Mouse (Mus musculus) stomach, embryonic 15.5 days (tissue): Measurements from ENCODE around the gene Lcorl. TPM values are rescaled to one million over a fixed set of nuclear protein-coding genes. Genes with fewer than 3 reads are reported as not detected.

Experiments used
- ATAC-seq: fragments of 200-750 bp; cut with Nextera tagmentation; 2 replicates; pipeline ENCODE4 v1.8.0; 2017; ENCODE audit warnings: low read depth, moderate number of reproducible peaks, moderate TSS enrichment; ENCODE audit not compliant: insufficient read depth, low FRiP score
- H3K27ac ChIP-seq: fragments of 300-500 bp; sonication (generic); 2 replicates; pipeline ENCODE4 v1.5.1; 2015; ENCODE audit warnings: mild to moderate bottlenecking, inconsistent platforms
- H3K27me3 ChIP-seq: fragments of 300-500 bp; sonication (generic); replicated peaks from 2 replicates; pipeline ENCODE4 v1.6.1; 2015; ENCODE audit warnings: inconsistent platforms
- H3K36me3 ChIP-seq: fragments of 300-500 bp; sonication (generic); 2 replicates; pipeline ENCODE4 v1.6.1; 2015; ENCODE audit warnings: inconsistent platforms
- H3K4me1 ChIP-seq: fragments of 300-500 bp; sonication (generic); 2 replicates; pipeline ENCODE4 v1.6.1; 2015; ENCODE audit warnings: inconsistent platforms
- H3K4me2 ChIP-seq: fragments of 300-500 bp; sonication (generic); 2 replicates; pipeline ENCODE4 v1.6.1; 2015; ENCODE audit warnings: mild to moderate bottlenecking, inconsistent platforms
- H3K4me3 ChIP-seq: fragments of 300-500 bp; sonication (generic); replicated peaks from 2 replicates; pipeline ENCODE4 v1.5.1; 2015; ENCODE audit warnings: inconsistent platforms
- H3K9ac ChIP-seq: fragments of 300-500 bp; sonication (generic); 2 replicates; pipeline ENCODE4 v1.6.1; 2015; ENCODE audit warnings: inconsistent platforms
- H3K9me3 ChIP-seq: fragments of 300-500 bp; sonication (generic); 2 replicates; pipeline ENCODE4 v1.6.1; 2016; ENCODE audit warnings: inconsistent platforms
- WGBS: fragments of 180-500 bp; shearing (Covaris S2); methylation state at CpG from one replicate; pipeline ENCODE4 v1.1.7; 2015; 5-methylcytosine and 5-hydroxymethylcytosine counted together
- polyA plus RNA-seq: library from polyadenylated mRNA; unstranded; fragments of >200 nt; fragmentation: Nextera tagmentation; extraction: Ambion mirVana; gene quantifications from 2 replicates; pipeline ENCODE4 v1.2.1, GENCODE M21; 2015

Lcorl gene
- polyA plus RNA-seq, 1 experiment from 2014 or later: 27.4 TPM

GRCm38 (mm10) chr5:45855526-45856302, 1.7 kb downstream of the Lcorl start:
- H3K36me3 ChIP-seq: no peaks in the 10 kb centered on the region
- H3K27ac ChIP-seq: peak overlapping the region; percentile 99
- peak overlapping the region; percentile 79 for H3K4me2 ChIP-seq
- H3K9ac ChIP-seq: peak overlapping the region; percentile 90; the same call in 1 of the 2 replicates
- H3K9me3 ChIP-seq: no peaks in the 10 kb centered on the region
- no peak; the same call in 1 of the 2 replicates for ATAC-seq
- peak overlapping the region; percentile 89 for H3K4me3 ChIP-seq
- WGBS: 14% methylated on average over 21 of the region's 21 CpGs
- no peaks in the 10 kb centered on the region for H3K4me1 ChIP-seq
- no peaks in the 10 kb centered on the region for H3K27me3 ChIP-seq

DNA sequence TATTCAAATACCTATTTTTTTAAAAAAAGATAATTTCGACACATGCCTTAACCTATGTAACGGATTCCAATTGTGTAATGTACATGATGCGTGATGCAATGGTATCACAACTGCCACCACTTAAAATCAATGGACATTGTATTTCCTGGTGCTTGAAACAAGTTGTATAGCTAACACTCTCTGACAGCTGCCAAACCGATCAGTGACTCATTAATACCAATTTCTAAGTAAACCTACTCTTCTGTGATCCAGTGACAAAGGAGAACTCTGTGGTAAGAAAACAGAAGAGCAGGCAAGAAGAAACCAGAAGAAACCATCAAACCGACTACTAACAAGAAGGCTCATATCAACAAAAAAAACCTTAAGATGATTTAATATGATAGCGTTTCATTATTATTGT, 12.7 kb downstream of the Lcorl start:
- no peaks in the 10 kb centered on the region for H3K27me3 ChIP-seq
- 91% methylated on average over 6 of the region's 6 CpGs for WGBS
- no peaks in the 10 kb centered on the region for H3K36me3 ChIP-seq
- no peaks in the 10 kb centered on the region for H3K9me3 ChIP-seq
- H3K4me3 ChIP-seq: no peak overlapping the region
- no peak for ATAC-seq
- no peak overlapping the region for H3K27ac ChIP-seq
- H3K9ac ChIP-seq: no peak overlapping the region
- H3K4me1 ChIP-seq: no peaks in the 10 kb centered on the region
- no peak overlapping the region for H3K4me2 ChIP-seq

DNA sequence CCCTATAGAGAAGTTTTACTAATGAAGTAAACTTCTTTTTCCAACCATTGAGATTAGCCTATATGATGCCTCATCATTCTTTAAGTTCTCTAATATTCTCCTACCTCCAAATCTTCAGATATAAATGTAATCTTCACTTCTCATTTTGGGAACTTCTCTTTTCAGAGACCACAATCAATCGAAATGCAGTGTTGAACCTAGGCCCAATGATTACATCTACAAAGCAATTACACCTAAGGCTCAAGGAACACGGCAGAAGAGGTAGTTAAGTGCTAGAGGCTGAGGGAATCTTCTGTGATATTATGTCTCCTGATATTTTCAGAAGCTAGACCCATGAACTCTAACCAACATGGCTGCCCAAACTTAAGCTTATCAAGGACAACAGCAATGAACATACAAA, 22.3 kb downstream of the Lcorl start:
- Histone ChIP-seq H3K4me1 (no peaks in the 10 kb centered on the region), H3K36me3 (no peaks in the 10 kb centered on the region), H3K9ac (no peak overlapping the region), H3K9me3 (no peaks in the 10 kb centered on the region), H3K27ac (no peak overlapping the region), H3K27me3 (no peaks in the 10 kb centered on the region), H3K4me2 (no peak overlapping the region), H3K4me3 (no peak overlapping the region)
- WGBS: 80% methylated on average over 2 of the region's 2 CpGs
- no peak for ATAC-seq

DNA sequence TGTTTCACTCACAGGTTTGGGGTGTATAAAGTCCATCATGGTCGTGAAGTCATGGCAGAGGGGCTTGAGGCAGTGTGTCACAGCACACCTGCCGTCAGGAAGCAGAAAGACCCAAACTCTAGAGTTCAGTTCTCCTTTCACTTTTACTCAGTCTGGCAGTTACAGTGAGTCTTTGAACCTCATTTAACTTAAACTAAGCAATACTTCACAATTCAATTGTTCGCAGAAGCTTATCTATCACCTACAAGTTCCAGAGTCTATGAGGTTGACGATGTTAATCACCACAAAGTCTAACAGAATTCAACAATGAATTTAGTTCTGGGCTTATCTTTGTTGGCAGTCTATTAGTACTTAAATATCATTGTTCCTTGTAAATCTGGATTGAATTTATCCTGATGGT, 45.9 kb downstream of the Lcorl start:
- no peak for ATAC-seq
- no peaks in the 10 kb centered on the region for H3K27me3 ChIP-seq
- H3K9me3 ChIP-seq: no peaks in the 10 kb centered on the region
- no peak overlapping the region for H3K27ac ChIP-seq
- H3K9ac ChIP-seq: no peak overlapping the region
- 94% methylated on average over 4 of the region's 4 CpGs for WGBS
- H3K4me1 ChIP-seq: no peaks in the 10 kb centered on the region
- no peak overlapping the region for H3K4me3 ChIP-seq
- H3K4me2 ChIP-seq: no peak overlapping the region
- 0 out of 2 replicates have a peak, but pooled peaks cover 3% of the 10 kb centered on the region for H3K36me3 ChIP-seq

DNA sequence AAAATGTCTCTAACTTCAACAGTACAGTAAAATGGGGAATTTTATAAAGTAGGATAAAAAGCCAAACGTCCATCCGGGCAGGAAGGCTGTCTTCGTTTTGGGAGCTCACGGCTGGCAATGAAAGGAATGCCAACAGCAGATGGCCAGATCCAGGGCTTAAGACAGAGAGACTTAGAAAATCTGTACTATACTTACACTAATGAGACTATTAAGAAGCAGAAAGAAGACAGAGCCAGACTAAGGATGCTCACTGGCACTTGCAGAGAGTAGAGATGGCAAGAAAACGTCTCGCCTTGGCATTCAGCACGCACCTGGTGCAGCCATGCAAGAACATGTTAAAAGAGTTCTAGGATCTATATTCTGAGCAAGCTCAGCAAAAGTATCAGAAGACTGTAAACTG, 65.6 kb downstream of the Lcorl start:
- H3K9me3 ChIP-seq: no peaks in the 10 kb centered on the region

DNA sequence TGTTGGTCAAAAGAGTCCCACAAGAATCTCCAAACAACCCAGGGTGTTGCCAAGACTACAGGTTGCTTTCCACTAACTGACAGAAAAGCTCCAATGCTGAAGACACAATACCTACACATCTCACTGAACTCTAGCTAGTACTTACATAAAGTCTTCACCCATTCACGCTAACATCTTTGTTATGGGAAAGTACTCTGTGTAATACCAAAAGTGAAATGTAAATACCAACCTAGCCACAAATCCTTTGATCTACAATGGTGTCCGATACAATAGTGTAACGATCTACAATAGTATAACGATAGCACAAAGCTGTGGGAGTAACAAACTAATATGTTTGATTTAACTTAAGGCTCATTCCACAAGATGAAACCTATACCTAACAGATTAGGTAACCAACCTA, 67.2 kb downstream of the Lcorl start:
- Histone ChIP-seq H3K9me3 (no peaks in the 10 kb centered on the region), H3K9ac (no peak overlapping the region), H3K27me3 (no peaks in the 10 kb centered on the region), H3K4me1 (no peaks in the 10 kb centered on the region), H3K4me3 (no peak overlapping the region), H3K36me3 (no peaks in the 10 kb centered on the region), H3K27ac (no peak overlapping the region), H3K4me2 (no peak overlapping the region)
- no peak for ATAC-seq
- 89% methylated on average over 4 of the region's 4 CpGs for WGBS

More for the DNA sequence above, 65.6 kb downstream of the Lcorl start:
- Histone ChIP-seq H3K4me2 (no peak overlapping the region), H3K27ac (no peak overlapping the region), H3K4me3 (no peak overlapping the region), H3K9ac (no peak overlapping the region), H3K4me1 (no peaks in the 10 kb centered on the region), H3K27me3 (no peaks in the 10 kb centered on the region), H3K36me3 (no peaks in the 10 kb centered on the region)
- WGBS: 86% methylated on average over 7 of the region's 7 CpGs
- ATAC-seq: no peak

DNA sequence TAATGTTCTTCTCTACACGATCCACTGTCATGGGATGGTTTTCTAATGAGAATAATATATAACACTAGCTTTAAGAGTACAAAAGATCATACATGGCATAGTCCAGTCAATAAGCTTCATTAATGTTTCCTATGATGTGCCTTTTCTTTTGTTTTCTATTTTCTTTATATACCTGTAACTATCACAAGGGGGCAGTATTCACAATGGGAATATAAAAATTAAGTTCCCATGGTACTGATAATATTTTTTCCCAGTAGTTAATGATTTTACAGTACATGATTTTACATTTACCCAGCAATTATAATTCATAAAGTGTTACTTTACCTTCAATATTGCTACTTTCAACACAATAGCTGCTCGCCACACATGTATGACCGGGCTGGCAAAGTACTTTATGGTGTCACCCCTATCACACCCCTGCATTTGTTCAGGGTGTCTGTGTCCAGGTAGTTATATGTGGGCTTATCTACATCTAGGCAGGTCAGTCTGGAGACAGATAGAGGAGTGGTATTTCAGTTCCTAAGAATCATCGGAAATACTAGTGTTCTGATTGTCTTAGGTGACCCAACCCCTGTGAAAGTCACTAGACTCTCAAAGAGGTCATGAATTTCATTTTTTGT, 99.8 kb downstream of the Lcorl start:
- no peaks in the 10 kb centered on the region for H3K27me3 ChIP-seq
- no peak for ATAC-seq
- H3K4me2 ChIP-seq: no peak overlapping the region
- no peak overlapping the region for H3K4me3 ChIP-seq
- no peak overlapping the region for H3K27ac ChIP-seq
- no peaks in the 10 kb centered on the region for H3K4me1 ChIP-seq
- WGBS: 86% methylated on average over 4 of the region's 4 CpGs
- H3K36me3 ChIP-seq: no peaks in the 10 kb centered on the region
- H3K9ac ChIP-seq: no peak overlapping the region
- H3K9me3 ChIP-seq: no peaks in the 10 kb centered on the region

- no peak for ATAC-seq
- Histone ChIP-seq H3K4me3 (no peak overlapping the region), H3K4me2 (no peak overlapping the region), H3K9me3 (no peaks in the 10 kb centered on the region), H3K27me3 (no peaks in the 10 kb centered on the region), H3K36me3 (0 out of 2 replicates have a peak, but pooled peaks cover 3% of the 10 kb centered on the region), H3K27ac (no peak overlapping the region), H3K4me1 (no peaks in the 10 kb centered on the region), H3K9ac (no peak overlapping the region)
- 79% methylated on average over 1 of the region's 1 CpGs for WGBS
Measured at GRCm38 (mm10) chr5:45737911-45738310, 119.5 kb downstream of the Lcorl start.

DNA sequence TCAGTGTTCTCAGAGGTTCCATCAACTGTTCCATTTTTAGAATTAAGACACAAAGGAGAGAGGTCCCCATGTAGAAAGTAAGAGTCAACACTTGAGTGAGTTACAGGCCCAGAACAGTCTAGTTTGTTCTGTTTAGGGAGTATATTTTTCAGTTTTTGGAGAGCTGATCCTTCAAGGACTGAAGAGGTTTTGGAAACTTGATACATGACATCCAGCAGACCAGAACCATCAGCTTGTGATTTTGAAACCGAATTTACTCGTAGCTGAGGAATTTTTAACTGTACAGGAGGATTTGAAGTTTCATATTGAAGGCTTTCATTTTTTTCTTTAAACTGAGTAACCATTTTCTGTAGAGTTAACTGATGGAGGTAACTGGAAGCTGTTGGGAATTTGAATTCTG, 123.7 kb downstream of the Lcorl start:
- no peak overlapping the region for H3K27ac ChIP-seq
- H3K4me1 ChIP-seq: no peaks in the 10 kb centered on the region
- no peak overlapping the region for H3K4me3 ChIP-seq
- no peak for ATAC-seq
- H3K9me3 ChIP-seq: no peaks in the 10 kb centered on the region
- no peak overlapping the region for H3K9ac ChIP-seq
- 0 out of 2 replicates have a peak, but pooled peaks cover 3% of the 10 kb centered on the region for H3K36me3 ChIP-seq
- WGBS: 79% methylated on average over 2 of the region's 2 CpGs
- no peaks in the 10 kb centered on the region for H3K27me3 ChIP-seq
- H3K4me2 ChIP-seq: no peak overlapping the region

DNA sequence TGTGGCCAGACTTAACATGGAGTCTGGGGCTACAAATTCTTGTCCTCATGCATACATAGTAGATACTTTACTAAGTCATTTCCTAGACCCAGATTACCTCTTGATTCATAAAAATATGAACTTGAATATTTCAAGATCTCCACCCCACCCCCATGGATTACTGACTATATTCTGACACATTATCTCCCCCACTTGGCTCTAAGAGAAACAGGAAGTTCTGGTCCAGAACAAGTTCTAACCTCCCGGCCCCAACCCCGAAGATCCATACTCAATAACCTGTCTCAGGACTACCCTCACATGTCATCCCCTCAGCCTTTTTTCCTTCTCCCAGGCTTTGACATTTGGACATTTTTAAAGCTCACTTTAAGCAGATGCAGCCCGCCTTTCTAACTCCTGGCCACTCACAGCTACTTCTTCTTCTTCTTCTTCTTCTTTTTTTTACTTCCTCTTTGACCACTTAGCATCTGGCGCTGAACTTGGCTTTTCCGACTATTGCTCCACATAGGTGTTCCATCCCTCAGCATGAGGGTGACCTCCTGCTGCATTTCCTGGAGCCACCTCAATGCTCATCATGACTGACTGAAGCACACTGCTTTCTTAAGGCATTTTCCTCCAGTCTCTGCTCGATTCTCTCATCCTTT, 138.4 kb downstream of the Lcorl start:
- no peaks in the 10 kb centered on the region for H3K9me3 ChIP-seq
- no peak for ATAC-seq
- H3K36me3 ChIP-seq: no peaks in the 10 kb centered on the region
- H3K27ac ChIP-seq: no peak overlapping the region
- no peaks in the 10 kb centered on the region for H3K27me3 ChIP-seq
- H3K9ac ChIP-seq: no peak overlapping the region
- H3K4me1 ChIP-seq: no peaks in the 10 kb centered on the region
- no peak overlapping the region for H3K4me2 ChIP-seq
- 87% methylated on average over 6 of the region's 6 CpGs for WGBS
- no peak overlapping the region for H3K4me3 ChIP-seq

- no peaks in the 10 kb centered on the region for H3K4me1 ChIP-seq
- H3K27ac ChIP-seq: no peak overlapping the region
- H3K4me2 ChIP-seq: no peak overlapping the region
- no peak for ATAC-seq
- no peaks in the 10 kb centered on the region for H3K36me3 ChIP-seq
- H3K9me3 ChIP-seq: no peaks in the 10 kb centered on the region
- no peak overlapping the region for H3K9ac ChIP-seq
- 90% methylated on average over 2 of the region's 2 CpGs for WGBS
- no peaks in the 10 kb centered on the region for H3K27me3 ChIP-seq
- no peak overlapping the region for H3K4me3 ChIP-seq
Measured at GRCm38 (mm10) chr5:45709653-45710052, 147.8 kb downstream of the Lcorl start.

- Histone ChIP-seq H3K4me2 (no peak overlapping the region), H3K27ac (no peak overlapping the region), H3K27me3 (no peaks in the 10 kb centered on the region), H3K9ac (no peak overlapping the region), H3K4me1 (no peaks in the 10 kb centered on the region), H3K4me3 (no peak overlapping the region), H3K9me3 (no peaks in the 10 kb centered on the region), H3K36me3 (no peaks in the 10 kb centered on the region)
- WGBS: 89% methylated on average over 2 of the region's 2 CpGs
- no peak for ATAC-seq
Measured at GRCm38 (mm10) chr5:45706811-45707210, 150.6 kb downstream of the Lcorl start.
